Mouse (Mus musculus) cerebellum, postnatal 36 days (tissue): ENCODE data around the gene Rsph3b.
"Not testable (repeated sequence)": the region's sequence is repeated elsewhere in the genome, so short reads cannot be mapped to it uniquely, and the experiment has no call there.

ENCODE experiments used
- DNase-seq, 2 experiments: peaks; one replicate each; pipeline ENCODE4 v3.0.0; 2021 to 2022; ENCODE audit warnings: mixed read lengths in 2 of 2

The Rsph3b gene

DNA sequence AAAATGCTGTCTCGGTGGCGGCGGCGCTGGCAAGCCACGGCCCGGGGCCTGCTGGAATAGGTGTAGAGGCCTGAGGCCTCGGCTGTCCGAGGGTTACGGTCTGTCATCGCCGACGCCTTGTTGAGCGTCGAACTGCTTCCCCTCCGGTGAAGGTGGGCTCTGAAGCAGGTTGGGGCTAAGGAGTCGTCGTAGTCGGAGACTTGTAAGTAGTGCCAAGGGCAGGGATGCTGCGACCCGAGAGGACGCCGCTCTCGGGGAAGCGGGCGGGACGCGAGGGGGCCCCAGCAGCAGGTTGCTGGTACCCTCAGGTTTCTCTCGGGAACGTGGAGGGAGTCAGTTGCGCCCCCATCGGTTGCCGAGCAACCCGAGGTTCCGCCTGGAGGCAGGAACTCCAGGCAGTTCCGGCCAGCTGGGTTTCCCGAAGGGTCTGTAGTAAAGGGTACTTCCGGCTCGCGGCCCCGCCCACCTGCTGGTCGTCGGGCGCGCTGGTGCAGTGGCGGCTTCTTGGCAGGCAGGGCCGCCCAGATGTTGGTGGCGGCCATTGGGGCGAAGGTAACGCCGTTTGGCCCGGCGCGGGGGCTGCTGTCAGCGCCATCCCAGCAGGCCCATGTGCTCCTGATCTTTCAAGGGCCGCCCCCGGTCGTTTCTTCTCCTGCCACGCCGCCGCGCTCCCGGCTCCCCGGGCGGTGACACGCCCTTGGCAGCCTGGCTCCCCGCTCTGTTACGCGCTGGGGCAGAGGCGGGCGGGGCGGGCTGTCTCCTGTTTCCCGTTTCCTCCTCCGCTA is at the start of gene Rsph3b:
Gene Rsph3b, minus strand, starts transcription at position 699 of the 785 bp plus-strand sequence.
- DNase-seq, result peak; percentile 54 to 59

DNA sequence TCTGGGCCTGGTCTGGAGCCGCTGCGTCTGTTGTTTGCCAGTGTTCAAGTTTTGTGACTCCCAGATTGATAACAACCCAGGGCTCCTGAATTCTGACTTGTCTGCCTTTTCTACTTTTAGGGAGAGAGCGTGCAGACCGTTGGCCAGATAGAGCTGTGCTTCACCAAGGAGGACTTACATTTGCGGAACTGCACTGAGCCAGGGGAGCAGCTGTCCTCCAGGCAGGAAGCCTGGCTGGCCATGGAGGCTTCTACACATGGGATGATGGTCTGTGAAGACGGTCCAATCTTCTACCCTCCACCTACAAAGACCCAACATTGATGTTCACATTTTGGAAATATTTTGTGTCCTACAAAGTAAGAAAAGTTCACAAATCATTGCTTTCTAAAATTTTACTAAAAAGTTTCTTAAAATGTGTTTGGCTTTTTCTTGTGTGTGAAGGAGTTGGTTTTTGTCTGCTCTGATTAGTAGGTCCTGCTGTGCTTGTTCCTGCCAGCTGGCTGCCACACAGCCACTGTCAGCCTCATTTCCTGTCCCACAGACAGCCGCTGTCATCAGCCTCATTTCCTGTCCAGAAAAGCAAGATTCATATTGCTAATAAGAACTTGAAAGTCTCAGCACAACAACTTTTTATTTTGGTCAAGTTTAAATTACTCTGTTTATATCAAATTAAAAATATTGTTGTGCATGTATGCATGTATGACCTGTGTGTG is 49.5 kb upstream of the Rsph3b start:
- not testable (repeated sequence) for DNase-seq

DNA sequence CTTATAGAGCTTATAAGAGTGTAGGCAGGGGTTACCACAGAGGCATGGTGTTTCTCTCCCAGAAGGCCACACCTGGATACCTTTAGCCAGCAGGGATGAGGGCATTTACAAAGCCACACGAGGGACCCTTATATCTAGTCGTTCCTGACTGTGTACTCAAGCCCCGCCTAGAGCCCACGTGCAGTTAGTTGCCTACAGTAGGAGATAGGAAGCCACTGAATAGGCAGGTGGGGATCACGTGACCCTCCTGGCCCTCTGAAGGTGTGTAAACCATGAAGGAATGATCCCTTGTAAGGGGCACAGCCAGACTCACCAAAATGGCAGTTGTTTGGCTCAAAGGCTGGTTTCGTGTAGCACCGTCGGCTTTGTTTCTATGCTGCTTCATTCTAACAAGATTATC is 48.3 kb upstream of the Rsph3b start:
- DNase-seq, result not testable (repeated sequence)

DNA sequence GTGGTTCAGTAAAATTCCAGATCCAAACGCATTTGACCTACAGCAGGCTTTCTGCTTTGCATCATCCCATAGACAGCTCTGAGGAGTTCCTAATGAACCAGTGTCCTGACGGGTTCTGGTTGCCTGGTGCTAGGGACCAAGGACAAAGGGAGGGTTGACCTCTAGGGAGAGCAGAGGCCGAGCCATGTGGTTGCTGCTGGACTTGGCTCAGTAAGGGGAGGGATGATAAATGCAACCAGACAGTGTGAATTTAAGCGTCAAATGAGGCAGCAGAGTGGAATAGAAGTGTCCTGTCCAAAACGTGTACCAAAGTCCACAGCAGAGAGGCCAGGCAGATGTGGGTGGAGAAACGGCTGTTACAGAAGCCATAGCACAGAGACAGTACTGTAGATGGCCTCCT is 47.0 kb upstream of the Rsph3b start:
- DNase-seq, result not testable (repeated sequence)

DNA sequence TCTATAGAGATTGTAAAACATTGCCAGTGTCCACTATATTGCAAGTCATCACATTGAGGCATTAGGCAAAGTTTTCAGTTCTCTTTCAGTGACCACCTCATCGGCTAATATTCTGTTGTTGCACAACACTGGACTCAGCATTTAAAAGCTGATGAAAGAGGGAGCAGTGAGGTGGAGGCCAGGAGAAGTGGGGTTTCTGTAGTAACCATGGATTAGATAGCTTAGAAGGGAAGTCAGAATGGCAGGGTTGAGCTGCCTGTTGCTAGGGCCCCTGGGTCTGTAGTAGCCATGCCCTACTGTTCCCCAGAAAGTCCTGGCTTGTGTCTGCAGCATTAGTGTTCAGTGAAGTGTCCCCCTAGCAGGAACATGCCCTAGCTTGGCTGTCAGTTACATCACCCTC is 37.6 kb upstream of the Rsph3b start:
- not testable (repeated sequence) for DNase-seq

DNA sequence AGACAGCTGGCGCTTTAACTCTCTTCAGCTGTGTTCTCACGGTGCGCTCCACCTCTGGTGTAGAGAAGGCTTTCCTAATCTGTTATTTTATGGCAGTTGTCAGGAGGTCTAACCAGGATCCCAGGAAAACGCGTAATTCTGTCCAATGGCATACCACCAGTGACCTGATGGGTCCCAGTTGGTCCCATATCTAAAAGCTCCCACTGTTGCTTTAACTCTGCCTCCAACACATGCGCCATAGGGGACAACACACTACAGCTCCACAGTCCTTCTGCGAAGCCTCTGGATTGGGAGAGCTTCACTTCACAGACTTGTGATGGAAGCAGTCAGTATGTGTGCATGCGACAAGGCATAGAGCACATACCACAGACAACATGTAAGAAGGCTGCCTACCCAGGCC is 31.7 kb upstream of the Rsph3b start:
- not testable (repeated sequence) for DNase-seq

DNA sequence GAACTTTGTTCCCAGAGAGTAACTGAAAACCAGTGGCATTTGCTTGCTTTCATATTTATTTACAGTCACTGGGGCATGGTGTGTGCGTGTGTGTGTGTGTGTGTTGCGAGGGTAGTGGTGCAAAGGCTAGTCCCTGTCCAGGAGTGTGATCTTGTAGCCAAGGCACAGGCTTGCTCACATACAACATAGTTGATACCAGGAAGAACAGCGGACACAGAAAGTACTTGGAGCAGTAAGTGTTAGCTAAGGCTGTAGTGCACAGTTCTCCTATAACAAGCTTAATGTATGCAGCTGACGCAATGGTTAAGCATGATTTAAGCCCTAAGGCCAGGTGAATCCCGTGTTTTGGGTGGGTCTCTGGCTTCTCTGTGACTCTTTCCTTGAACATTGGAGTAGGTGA is 30.9 kb upstream of the Rsph3b start:
- not testable (repeated sequence) for DNase-seq

DNA sequence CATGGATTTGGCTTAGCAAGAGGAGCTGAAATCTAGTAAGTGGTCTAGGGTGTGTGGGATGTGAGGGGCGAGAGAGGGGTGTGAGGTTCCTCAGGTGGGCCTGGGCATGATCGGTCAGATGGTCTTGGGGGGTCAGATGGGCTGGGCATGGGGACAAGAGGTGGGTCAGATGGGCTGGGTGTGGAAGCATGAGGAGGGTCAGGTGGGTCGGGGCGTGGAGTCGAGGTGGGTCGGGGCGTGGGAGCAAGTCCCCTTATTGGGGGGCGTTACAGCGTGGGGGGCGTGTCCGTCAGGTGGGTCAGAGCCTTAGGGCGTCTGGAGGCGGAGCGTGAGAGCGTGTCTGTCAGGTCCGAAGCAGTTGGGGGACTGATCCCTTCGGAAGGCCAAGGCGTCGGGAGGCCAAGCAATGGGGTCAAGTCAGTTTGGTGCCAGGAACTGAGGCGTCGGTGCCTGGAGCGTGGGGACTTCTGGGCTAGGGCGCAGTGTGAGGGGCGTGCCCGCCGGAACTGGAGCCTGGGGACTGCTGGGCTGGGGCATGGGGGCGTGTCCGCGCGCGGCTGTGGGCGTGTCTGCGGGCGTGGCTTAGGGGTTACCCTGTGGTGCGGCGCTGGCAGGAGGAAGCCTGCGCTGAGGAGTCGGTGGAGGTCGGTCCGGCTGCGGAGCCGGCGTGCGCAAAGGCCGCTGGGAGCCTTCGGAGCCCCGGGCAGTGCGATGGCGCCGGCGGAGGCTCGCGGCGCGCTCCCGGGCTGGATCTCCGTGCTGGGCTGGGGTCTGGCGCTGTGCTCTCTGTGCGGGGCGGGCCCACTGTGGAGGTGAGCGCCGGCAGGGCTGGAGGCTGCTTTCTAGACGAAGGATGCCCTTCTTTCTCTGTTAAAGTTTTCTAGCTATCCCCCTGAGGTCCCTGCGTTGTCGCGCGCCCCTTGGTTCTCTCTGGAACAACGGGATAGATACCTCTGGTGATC is 30.1 kb upstream of the Rsph3b start, which contains the start of gene Gm49721:
Gene Gm49721, plus strand, starts transcription at position 618 of the 962 bp plus-strand sequence.
- DNase-seq, result peak; percentile 41 to 42

DNA sequence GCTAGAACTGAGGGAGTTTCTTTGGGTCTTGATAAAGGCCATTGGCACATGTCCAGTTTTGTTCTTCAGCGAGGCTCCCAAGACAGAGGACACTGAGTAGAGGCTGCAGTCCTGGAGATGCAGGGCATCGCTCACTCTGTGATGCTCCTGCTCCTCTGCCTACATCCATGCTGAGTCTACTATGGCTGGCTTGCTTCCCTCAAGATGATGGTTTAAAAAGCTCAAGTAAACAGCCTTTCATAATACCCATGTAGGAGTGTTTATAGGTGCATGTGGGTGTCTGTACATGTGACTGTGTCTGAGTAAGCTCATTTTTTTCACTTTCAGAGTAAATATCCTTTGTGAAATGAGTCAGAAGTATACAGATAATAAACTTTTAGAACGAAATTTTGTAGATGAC is 26.5 kb upstream of the Rsph3b start:
- not testable (repeated sequence) for DNase-seq

DNA sequence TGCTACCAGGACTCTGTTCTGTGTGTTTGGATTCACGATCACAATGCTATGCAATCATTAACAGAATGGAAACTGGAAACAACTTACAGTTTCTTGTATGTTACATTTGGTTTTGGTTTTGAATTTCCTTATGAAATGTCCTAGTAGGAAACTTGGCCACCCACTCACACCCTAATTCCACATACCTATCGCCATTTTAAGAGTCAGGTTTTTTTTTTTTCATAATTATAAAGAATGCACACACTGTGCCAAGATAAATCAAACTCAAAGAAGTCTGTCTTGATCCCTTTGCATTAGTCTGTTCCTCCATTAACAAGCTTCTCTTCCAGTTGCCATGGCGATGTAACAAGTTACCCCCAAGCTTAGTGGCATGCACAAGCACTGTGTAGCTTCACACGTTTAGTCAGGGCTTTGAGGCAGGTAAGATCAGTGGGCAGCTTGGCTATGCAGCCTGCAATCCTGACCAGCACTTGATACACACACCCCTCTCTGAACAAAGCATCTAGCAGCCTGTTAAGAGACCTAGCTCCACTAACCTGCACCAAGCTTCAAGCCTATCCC is 24.4 kb upstream of the Rsph3b start:
- DNase-seq, result not testable (repeated sequence)

DNA sequence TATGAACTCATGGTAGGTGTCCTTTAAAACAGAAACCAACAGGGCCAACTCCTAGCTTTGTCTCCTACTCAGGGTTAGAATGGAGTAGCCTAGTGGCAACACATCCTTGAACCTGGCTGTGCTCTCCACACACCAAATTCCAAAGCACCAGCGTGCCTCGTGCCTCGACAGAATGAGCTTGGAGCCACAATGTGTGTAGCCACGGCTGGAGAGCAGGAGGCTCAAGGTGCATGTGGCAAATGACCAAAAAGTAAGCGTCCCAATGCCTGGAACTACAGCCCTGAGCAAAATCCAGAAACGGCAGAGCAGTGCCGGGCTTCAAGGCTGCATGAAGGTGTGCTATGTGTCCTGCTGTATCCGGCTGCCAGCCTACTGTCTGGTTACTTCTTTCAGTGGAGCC is 22.8 kb upstream of the Rsph3b start:
- DNase-seq, result not testable (repeated sequence)

DNA sequence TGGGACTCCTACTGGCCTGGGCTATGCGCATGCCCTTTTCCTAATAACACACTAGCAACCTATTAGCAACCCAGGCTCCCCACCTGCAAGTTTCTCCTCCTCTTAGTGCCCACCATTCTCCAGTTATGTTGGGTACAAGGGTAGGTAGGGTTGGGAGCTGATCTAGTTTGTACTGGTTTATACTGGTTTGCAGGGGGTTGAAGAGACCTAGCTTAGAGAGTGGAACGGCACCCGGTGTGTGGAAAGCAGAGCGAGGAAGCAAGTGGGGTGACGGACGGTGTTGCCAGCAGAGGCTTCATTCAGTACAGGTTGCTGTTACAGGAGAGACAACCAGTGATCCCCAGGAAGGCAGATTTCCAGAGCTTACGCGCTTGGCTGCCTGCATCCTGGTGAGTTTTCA is 21.9 kb upstream of the Rsph3b start, which contains the start of gene Rnaset2b:
Gene Rnaset2b, plus strand, starts transcription at position 301 of the 400 bp plus-strand sequence.
- not testable (repeated sequence) for DNase-seq

DNA sequence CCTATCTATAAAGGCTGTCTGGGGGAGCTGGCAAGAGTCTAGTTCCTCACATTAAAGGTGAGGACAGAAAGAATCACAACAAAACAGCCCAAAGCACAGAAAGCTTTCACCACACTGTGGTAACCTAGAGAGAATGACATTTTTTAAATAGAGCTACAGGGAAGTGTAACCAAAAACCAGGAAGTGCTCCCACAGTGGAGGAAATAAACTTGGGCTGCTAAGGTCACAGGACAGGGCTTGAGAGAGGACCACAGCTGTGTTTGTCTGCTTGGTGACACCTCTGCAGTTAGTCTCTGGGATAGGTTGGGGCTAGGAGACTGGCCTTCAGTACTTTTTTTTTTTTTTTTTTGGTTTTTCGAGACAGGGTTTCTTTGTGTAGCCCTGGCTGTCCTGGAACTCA is 19.2 kb upstream of the Rsph3b start:
- DNase-seq, result not testable (repeated sequence)

DNA sequence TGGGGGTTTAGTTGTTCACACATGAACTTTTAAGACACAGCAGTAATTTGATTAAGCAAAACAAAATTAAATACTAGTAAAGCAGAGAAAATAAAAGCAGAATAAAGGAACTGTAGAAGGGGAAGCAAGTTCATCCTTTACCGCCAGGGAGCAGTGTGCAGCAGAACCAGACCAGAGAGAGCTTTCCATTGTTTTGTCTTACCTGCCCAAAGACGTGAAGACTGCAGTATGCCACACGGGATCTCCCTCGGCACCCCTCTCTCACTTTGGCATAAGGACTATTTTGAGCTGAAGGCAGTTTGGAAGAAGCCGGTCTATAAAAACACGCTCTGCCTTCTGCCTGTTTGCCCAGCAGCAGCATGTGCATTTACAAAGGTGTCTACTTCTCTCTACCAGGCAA is 16.9 kb upstream of the Rsph3b start:
- peak in 1 of 2 experiments; percentile 43 for DNase-seq

DNA sequence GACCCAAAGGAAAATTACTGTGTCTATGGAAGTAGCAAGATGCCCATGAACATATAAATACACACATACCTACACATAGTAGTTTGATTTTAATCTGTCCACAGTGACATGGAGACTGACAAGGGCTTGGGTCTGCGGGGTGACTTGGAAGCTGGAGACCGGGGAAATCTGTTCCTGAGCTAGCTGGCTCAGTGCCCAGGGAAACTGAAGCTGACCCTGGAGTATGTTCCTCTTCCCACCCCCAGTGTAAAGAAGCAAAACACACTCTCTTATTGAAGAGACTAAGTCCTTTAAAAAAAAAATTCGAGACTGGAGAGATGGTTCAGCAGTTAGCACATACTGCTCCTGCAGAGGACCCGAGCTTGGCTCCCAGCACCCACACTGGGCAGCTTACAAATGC is 14.5 kb upstream of the Rsph3b start:
- not testable (repeated sequence) for DNase-seq

DNA sequence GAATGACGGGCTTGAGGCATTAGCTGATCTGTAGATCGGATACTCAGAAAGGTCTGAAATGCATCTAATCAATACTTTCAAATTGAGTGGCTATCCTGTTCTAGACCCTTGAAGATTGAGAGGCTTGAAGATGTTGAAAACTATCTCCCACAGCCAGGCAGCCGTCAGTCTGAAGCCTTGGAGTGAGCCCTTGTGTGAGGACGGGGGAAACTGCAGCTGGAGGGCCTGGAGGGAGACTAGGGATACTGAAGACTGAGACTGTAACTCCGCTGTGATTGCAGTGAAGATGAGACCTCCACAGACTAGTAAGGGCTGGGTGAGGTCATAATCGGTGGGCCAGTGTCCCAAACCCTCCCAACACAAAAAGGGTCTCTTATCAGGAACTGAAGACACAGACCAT is 13.9 kb upstream of the Rsph3b start:
- DNase-seq, result not testable (repeated sequence)

DNA sequence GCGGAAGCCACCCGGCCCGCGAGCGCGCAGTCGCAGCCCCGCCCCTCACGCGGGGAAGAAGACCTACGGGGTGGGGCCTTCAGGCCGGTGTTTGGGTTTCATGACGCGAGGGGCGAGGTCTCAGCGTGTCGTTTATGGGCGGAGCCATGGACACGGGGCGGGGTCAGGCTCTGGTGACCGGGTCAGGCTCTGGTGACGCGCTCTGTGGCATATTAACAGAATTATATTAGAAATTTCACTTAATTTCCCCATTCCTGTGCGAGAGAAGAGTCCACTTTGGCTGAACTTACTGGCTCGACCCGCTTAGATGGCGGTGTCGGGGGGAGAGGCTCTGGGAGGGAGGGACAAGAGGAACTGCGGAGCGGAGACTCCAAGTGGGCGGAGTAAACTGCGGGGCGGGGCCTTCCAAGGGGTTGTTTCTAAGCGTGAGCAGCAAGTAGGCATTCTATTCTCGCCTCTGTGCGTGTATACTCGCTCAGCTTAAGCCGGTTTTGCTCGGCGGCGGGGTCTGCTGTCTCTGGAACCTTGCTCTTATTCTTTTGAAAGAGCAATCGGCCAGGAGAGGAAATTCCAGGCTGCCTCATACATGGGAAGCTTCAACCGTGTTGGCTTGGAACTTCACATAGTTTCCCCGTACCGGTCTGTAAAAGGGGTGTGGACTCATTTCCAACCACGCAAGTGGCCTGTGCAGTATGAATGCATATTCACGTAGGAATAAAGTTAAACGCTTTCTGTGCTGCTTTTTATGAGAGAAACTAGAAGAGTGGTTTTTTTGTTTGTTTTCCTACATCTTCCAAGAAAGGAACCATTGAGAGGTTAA is 12.9 kb upstream of the Rsph3b start:
- peak in 1 of 2 experiments; percentile 53 for DNase-seq

DNA sequence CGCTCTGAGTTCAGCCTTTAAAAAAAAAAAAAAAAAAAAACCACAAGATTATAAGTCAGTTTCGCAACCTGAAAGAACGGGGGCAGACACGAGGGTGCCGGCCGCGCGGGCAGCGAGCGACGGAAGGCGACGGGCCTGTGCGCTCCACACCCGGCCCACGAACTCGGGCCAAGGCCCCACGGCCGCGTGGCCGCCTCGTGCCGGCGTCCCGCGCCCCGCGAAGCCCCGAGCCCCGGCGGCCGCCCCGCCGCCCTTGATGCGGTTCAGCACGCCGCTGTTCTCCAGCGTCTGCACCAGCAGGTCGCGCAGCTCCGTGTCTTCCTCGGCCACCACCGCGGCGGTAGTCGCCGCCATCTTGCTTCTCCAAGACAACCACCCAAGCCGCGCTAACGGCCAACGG is 12.3 kb upstream of the Rsph3b start, which contains the start of gene Tagap1:
Gene Tagap1, minus strand, starts transcription at position 381 of the 400 bp plus-strand sequence.
- peak; percentile 36 to 58 for DNase-seq

DNA sequence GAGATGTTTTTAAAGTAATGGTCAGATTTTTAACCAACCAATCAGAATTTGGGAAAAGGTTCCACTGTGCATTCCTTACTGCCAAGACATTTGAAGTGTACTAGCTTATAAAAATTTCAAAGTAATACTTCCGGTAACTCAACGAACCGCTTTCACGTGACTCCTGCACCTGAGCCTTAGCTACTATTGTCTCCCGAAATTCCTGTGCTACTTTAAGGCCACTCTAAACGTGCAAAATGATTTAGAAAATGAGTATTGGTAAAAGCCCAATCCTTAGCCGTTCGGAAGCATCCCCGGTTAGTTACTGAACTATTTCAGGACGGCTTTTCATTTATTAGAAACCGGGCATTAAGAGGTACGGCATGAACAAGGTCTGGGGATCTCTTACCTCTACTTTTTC is 11.9 kb upstream of the Rsph3b start:
- DNase-seq, result not testable (repeated sequence)

DNA sequence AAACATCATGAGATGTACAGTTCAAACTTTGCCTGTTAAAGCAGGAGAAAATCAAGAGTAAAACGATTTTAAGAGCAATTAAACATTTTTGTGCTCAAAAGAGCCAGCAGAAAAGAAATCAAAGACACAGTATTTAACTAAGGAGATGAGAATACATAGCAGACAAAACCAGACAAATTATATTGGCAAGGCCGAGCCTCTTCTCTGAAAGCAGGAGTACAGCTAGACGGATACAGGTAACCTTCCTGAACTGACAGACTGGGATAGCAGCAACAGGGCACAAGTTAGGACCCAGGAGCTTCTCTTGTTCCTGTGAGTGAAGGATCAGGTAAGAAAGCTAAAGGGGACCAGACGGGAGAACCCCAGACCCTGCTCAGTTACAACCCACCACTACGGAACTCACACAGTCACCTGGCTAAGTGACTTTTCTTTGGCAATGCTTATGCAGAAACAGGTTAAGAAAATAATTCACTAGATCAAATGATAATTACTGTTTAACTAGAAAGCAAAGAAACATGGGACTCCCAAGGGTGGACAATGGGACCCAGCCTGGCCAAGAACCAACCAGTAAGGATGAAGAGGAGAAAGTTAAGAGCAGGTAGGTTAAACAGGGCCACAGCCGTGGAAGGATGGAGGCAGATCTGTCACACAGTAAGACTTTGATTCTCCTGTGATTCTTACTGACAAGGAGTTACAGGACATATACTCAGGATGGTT is 11.2 kb upstream of the Rsph3b start:
- DNase-seq, result not testable (repeated sequence)
